Mouse (Mus musculus) kidney, adult 2 months (tissue): Measurements from ENCODE around the gene Nfe2l2. TPM values are rescaled to one million over a fixed set of nuclear protein-coding genes. Genes with fewer than 3 reads are reported as not detected.

Experiments used
- DNase-seq: peaks from one replicate; pipeline ENCODE4 v3.0.0; 2021
- H3K27ac ChIP-seq: fragments of 200-500 bp; 2 replicates; pipeline ENCODE4 v1.5.1; 2012; ENCODE audit warnings: low read depth, low read length, control low read depth, inconsistent platforms; ENCODE audit not compliant: insufficient read depth
- H3K27me3 ChIP-seq: fragments of 200-500 bp; replicated peaks from 2 replicates; pipeline ENCODE4 v1.6.1; 2012; ENCODE audit warnings: mild to moderate bottlenecking, moderate library complexity, low read length, inconsistent platforms; ENCODE audit not compliant: control insufficient read depth, insufficient read depth
- H3K36me3 ChIP-seq: fragments of 200-500 bp; 2 replicates; pipeline ENCODE4 v1.6.1; 2012; ENCODE audit warnings: mild to moderate bottlenecking, moderate library complexity, low read length, inconsistent platforms; ENCODE audit not compliant: control insufficient read depth, insufficient read depth
- H3K4me1 ChIP-seq: fragments of 200-500 bp; 2 replicates; pipeline ENCODE4 v1.6.1; 2011; ENCODE audit warnings: low read length; ENCODE audit not compliant: control insufficient read depth, insufficient read depth
- H3K4me3 ChIP-seq: fragments of 200-500 bp; 2 replicates; pipeline ENCODE4 v1.5.1; 2011; ENCODE audit warnings: mild to moderate bottlenecking, low read depth, low read length, control low read depth; ENCODE audit not compliant: insufficient read depth
- CTCF ChIP-seq: fragments of 200-500 bp; conservative IDR thresholded peaks from 2 replicates; pipeline ENCODE4 v1.5.1; 2011; ENCODE audit warnings: low read depth, mild to moderate bottlenecking, control low read depth, low read length, moderate library complexity, mixed read lengths; ENCODE audit not compliant: insufficient read depth, insufficient read length
- POLR2A ChIP-seq: fragments of 200-500 bp; IDR thresholded peaks from one replicate; pipeline ENCODE4 v1.6.1; 2011; ENCODE audit warnings: low read depth, low read length, control low read depth
- WGBS: fragments of 180-500 bp; shearing (Covaris S2); methylation state at CpG from one replicate; pipeline ENCODE4 v1.1.7; 2018; 5-methylcytosine and 5-hydroxymethylcytosine counted together
- polyA plus RNA-seq: library from polyadenylated mRNA; depleted of rRNA; stranded (reverse); fragments of >200 nt; gene quantifications from 2 replicates; pipeline ENCODE4 v1.2.3, GENCODE M21; 2012

Gene Nfe2l2
- polyA plus RNA-seq, 1 experiment, result 58.0 TPM

- DNase-seq, result peak; percentile 95
- Histone ChIP-seq H3K4me1 (peaks cover 14% of the 10 kb centered on the region), H3K27ac (peak overlapping the region; percentile 93), H3K27me3 (no peaks in the 10 kb centered on the region), H3K36me3 (peaks cover 13% of the 10 kb centered on the region), H3K4me3 (peak overlapping the region; percentile 79)
- under 1% methylated on average over 47 of the region's 47 CpGs for WGBS
- no peak for TF ChIP-seq POLR2A
- TF ChIP-seq CTCF, result no peak
Measured at GRCm38 (mm10) chr2:75659629-75659960, 44.8 kb downstream of the Nfe2l2 start.

- Histone ChIP-seq H3K27me3 (no peaks in the 10 kb centered on the region), H3K36me3 (peaks cover 10% of the 10 kb centered on the region), H3K4me3 (peak within 1 kb of the TSS; percentile 79), H3K4me1 (peaks cover 14% of the 10 kb centered on the region), H3K27ac (peak within 1 kb of the TSS; percentile 98)
- WGBS, result 1% methylated on average over 96 of the region's 102 CpGs
- DNase-seq, result peak; percentile 99
- no peak for TF ChIP-seq CTCF
- peak; percentile 54 for TF ChIP-seq POLR2A
Measured at GRCm38 (mm10) chr2:75658727-75659628, 45.5 kb downstream of the Nfe2l2 start, which contains the start of gene Hnrnpa3. TSS of gene Hnrnpa3 (plus strand) at chr2:75659261.

GRCm38 (mm10) chr2:75657907-75658691 is 46.3 kb downstream of the Nfe2l2 start:
- H3K27me3 ChIP-seq, result no peaks in the 10 kb centered on the region
- H3K36me3 ChIP-seq, result peaks cover 5% of the 10 kb centered on the region
- H3K4me1 ChIP-seq, result peaks cover 14% of the 10 kb centered on the region
- peak overlapping the region; percentile 67 for H3K4me3 ChIP-seq
- peak; percentile 54 for DNase-seq
- WGBS, result 4% methylated on average over 18 of the region's 18 CpGs
- no peak for TF ChIP-seq POLR2A
- no peak for TF ChIP-seq CTCF
- H3K27ac ChIP-seq, result peak overlapping the region; percentile 98

- 88% methylated on average over 5 of the region's 5 CpGs for WGBS
- Histone ChIP-seq H3K27me3 (no peaks in the 10 kb centered on the region), H3K36me3 (no peaks in the 10 kb centered on the region; the same call in 1 of the 2 replicates), H3K4me3 (no peak overlapping the region), H3K4me1 (peaks cover 14% of the 10 kb centered on the region), H3K27ac (0 out of 2 replicates have a peak overlapping the region, but pooled peaks have one; percentile 32)
- no peak for TF ChIP-seq POLR2A
- no peak for TF ChIP-seq CTCF
- DNase-seq, result no peak
Measured at GRCm38 (mm10) chr2:75656924-75657323, 47.5 kb downstream of the Nfe2l2 start.

- TF ChIP-seq POLR2A (no peak), CTCF (no peak)
- Histone ChIP-seq H3K36me3 (peaks cover 2% of the 10 kb centered on the region; the same call in 1 of the 2 replicates), H3K4me3 (no peak overlapping the region), H3K27ac (no peak overlapping the region), H3K4me1 (peaks cover 5% of the 10 kb centered on the region), H3K27me3 (no peaks in the 10 kb centered on the region)
- peak; percentile 34 for DNase-seq
- WGBS, result 38% methylated on average over 1 of the region's 1 CpGs
Measured at GRCm38 (mm10) chr2:75654679-75655078, 49.8 kb downstream of the Nfe2l2 start.

GRCm38 (mm10) chr2:75653150-75653549 is 51.3 kb downstream of the Nfe2l2 start:
- H3K4me1 ChIP-seq, result peaks cover 5% of the 10 kb centered on the region
- no peak for DNase-seq
- peaks cover 2% of the 10 kb centered on the region; the same call in 1 of the 2 replicates for H3K36me3 ChIP-seq
- H3K4me3 ChIP-seq, result no peak overlapping the region
- TF ChIP-seq CTCF, result no peak
- TF ChIP-seq POLR2A, result no peak
- H3K27me3 ChIP-seq, result no peaks in the 10 kb centered on the region
- no peak overlapping the region for H3K27ac ChIP-seq
